Mouse (Mus musculus) heart, postnatal 0 days (tissue): ENCODE results near the gene Lasp1.

ENCODE experiments used
- CTCF ChIP-seq: IDR thresholded peaks from 2 replicates; pipeline ENCODE4 v1.5.1; 2016; ENCODE audit warnings: antibody characterized with exemption, control low read depth, low read depth
- EP300 ChIP-seq: IDR thresholded peaks from 2 replicates; pipeline ENCODE4 v1.6.1; 2016; ENCODE audit warnings: antibody characterized with exemption, low read depth

- no peak for TF ChIP-seq EP300
- TF ChIP-seq CTCF, result no peak
Measured at GRCm38 (mm10) chr11:97797369-97798082, 1.3 kb upstream of the Lasp1 start.
